Mouse (Mus musculus) kidney, postnatal 25 days (tissue): ENCODE results near the gene Pola2.
A peak's percentile ranks its signal among the peaks of the same experiment; 100 is the strongest.

Source experiments
- DNase-seq, 2 experiments: peaks; one replicate each; pipeline ENCODE4 v3.0.0; 2021; ENCODE audit warnings: mixed read lengths in 2 of 2

The Pola2 gene

GRCm38 (mm10) chr19:5963883-5964562 is at the start of gene Pola2:
Gene Pola2, minus strand, starts transcription at chr19:5964202.
- peak; percentile 89 to 93 for DNase-seq

- no peak for DNase-seq
These were observed 49.7 kb upstream of the Pola2 start for GRCm38 (mm10) chr19:6013691-6014090.

- DNase-seq = no peak
These were observed 45.1 kb upstream of the Pola2 start for GRCm38 (mm10) chr19:6009137-6009536.

GRCm38 (mm10) chr19:6007013-6007412 is 43.0 kb upstream of the Pola2 start:
- no peak for DNase-seq

GRCm38 (mm10) chr19:6005541-6005940 is 41.5 kb upstream of the Pola2 start:
- DNase-seq = no peak

GRCm38 (mm10) chr19:5999969-6000368 is 36.0 kb upstream of the Pola2 start:
- no peak for DNase-seq

- no peak for DNase-seq
These were observed 34.2 kb upstream of the Pola2 start for GRCm38 (mm10) chr19:5998180-5998579.

GRCm38 (mm10) chr19:5994711-5995110 is 30.7 kb upstream of the Pola2 start:
- DNase-seq = no peak

GRCm38 (mm10) chr19:5992012-5992411 is 28.0 kb upstream of the Pola2 start:
- DNase-seq = no peak

GRCm38 (mm10) chr19:5991467-5991866 is 27.5 kb upstream of the Pola2 start:
- no peak for DNase-seq

- no peak for DNase-seq
These were observed 26.9 kb upstream of the Pola2 start for GRCm38 (mm10) chr19:5990921-5991320.

GRCm38 (mm10) chr19:5990033-5990432 is 26.0 kb upstream of the Pola2 start:
- peak in 1 of 2 experiments; percentile 55 for DNase-seq

- DNase-seq = no peak
These were observed 25.6 kb upstream of the Pola2 start for GRCm38 (mm10) chr19:5989585-5989984.

GRCm38 (mm10) chr19:5988815-5989452 is 24.9 kb upstream of the Pola2 start:
- peak; percentile 91 to 94 for DNase-seq

- DNase-seq = no peak
These were observed 24.2 kb upstream of the Pola2 start for GRCm38 (mm10) chr19:5988027-5988814.

- no peak for DNase-seq
These were observed 22.0 kb upstream of the Pola2 start, which contains the start of gene Slc22a20 for GRCm38 (mm10) chr19:5986043-5986442. Gene Slc22a20, minus strand, starts transcription at chr19:5986143.

- DNase-seq = no peak
These were observed 16.5 kb upstream of the Pola2 start for GRCm38 (mm10) chr19:5980477-5980876.

GRCm38 (mm10) chr19:5977717-5978116 is 13.7 kb upstream of the Pola2 start:
- DNase-seq = no peak

GRCm38 (mm10) chr19:5975676-5976075 is 11.7 kb upstream of the Pola2 start:
- DNase-seq = no peak

- no peak for DNase-seq
These were observed 11.1 kb upstream of the Pola2 start for GRCm38 (mm10) chr19:5975112-5975511.

GRCm38 (mm10) chr19:5967664-5968063 is 3.7 kb upstream of the Pola2 start:
- no peak for DNase-seq

- no peak for DNase-seq
These were observed 2.8 kb upstream of the Pola2 start for GRCm38 (mm10) chr19:5966786-5967185.

- DNase-seq = no peak
These were observed 1.9 kb upstream of the Pola2 start for GRCm38 (mm10) chr19:5965910-5966309.

- DNase-seq = peak; percentile 81 to 90
These were observed 1.3 kb upstream of the Pola2 start for GRCm38 (mm10) chr19:5965280-5965679.
